Mouse (Mus musculus): Measurements from ENCODE around the gene Sgk1.

Gene Sgk1

GRCm38 (mm10) chr10:21882184-21883081 is at the start of gene Sgk1:
Gene Sgk1, plus strand, starts transcription at chr10:21882184.
- DNase-seq = peak; percentile 86

- no peak for DNase-seq
Measured at GRCm38 (mm10) chr10:21832282-21832681, 49.7 kb upstream of the Sgk1 start.

DNA sequence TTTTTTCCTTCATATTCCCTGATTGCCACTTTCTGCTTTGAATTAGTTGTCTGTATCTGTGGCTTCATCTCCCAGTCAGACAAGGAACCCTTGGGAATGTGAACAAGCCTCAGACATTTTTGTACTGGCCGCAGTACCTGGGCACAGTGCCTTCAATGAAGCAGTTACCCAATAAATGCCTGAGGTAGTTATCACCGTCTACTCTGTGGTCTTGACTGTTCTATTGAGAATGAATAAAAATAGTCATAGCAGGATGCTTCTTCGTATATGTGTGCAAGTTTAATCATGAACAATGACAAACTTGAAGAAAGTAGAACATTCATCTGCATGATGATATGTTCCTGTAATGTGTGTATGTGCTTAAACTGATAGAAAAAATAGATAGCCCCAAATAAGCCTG is 48.2 kb upstream of the Sgk1 start:
- no peak for DNase-seq

DNA sequence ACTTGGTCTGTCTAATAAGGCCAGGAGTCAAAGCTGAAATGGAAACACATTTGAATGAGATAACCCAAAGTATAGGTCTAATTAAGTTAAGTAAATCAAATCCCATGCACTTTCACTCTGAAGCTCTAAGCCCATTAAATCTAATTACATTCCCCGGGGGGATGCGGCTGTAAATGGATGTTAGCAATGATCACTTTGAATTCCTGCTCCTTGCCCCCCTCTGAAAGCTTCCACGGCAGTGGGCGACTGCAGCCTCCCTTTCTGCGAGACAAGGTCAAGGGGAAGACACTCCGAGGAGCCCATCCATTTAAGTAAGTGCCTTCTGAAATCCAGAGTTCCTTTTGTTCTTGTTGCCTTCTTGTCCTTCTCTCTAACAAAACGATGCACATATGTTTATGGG is 46.9 kb upstream of the Sgk1 start:
- DNase-seq = no peak

DNA sequence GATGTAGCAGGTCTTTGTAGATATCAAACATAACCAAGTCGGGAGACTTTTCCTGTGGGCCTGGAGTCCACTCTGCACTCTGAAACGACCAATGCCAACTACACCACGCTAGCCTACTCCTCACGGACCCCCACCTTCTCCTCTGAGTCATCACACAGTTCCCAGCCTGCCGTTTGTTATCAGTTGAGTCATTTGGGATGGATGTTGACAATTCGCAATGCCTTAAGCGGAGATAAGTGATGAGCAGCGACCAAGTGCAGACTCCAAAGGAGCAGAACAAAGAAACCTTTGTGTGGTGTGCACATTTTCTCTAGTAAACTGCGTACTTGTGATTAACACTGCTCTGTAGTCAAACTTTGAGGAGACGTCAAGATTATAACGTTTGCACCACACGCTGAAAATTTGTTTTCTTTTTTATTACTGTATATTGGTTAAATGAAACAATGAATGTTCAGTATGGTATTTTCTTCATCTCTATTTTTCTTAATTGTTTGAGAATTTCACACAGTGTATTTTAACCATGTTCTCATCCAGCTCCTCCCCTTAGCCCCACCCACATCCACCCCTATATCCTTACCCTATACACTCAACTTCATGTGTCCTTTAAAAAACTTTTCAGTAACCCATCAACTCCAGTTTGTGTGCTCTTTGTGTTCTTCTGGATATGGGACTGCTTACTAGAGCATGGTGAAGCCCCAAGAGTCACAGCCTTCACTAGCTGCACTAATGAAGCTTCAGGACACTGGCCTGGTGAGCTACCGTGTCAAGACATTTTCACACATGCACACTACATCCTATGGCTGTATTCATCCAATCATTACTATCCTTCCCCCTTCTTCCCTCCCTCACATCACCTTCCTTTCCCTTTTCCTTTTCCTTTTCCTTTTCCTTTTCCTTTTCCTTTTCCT is 42.5 kb upstream of the Sgk1 start:
- DNase-seq = no peak

GRCm38 (mm10) chr10:21843326-21843725 is 38.7 kb upstream of the Sgk1 start:
- no peak for DNase-seq

DNA sequence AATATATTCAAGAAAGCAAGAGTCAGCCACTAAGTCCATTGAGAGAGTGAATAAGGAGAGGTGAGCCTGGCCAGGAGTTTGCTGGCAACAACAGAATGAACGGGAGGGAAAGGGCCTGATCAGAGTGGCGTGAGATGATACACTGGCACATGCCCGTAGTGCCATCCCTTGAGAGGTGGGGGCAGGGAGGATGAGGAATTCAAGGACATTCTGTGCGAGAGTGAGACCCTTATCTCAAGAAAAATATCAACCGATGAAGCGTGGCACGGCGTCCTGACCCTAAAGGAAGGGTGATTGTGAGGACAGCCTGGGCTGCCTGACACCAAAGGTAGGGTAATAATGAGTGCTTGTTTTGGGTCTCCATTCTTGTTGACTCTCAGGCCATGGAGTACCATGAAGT is 38.1 kb upstream of the Sgk1 start:
- DNase-seq = no peak

GRCm38 (mm10) chr10:21844391-21844790 is 37.6 kb upstream of the Sgk1 start:
- no peak for DNase-seq

DNA sequence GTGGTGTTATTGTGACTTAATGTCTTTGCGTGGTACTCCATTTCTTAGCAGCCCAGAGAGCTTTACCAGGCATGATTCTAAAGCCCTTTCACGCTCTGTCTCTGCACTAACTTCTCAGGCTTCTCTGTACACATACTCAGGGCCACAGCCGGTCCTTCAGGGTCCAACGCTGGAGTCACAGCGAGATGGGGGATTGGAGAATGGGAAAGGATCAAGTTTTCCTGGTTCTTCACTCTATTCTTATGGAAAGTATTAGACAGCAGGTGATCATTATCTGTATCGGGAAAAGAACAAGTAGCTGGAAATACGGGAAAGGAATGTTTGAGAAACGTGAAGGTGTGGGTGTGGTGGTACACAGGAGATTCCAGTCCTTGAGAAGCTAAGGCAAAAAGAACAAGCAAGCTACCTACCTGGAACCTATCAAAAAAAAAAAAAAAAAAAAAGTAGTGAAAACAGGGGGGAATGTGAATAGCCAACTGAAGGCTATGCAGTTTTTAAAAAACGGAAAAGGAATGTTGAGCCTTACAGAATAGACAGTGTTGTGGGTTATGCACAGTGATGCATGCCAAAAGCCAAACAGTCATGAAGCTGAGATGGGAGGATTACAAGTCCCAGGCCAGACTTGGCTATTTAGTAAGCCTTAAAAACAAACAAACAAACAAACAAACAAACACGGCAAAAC is 36.2 kb upstream of the Sgk1 start:
- DNase-seq = no peak

DNA sequence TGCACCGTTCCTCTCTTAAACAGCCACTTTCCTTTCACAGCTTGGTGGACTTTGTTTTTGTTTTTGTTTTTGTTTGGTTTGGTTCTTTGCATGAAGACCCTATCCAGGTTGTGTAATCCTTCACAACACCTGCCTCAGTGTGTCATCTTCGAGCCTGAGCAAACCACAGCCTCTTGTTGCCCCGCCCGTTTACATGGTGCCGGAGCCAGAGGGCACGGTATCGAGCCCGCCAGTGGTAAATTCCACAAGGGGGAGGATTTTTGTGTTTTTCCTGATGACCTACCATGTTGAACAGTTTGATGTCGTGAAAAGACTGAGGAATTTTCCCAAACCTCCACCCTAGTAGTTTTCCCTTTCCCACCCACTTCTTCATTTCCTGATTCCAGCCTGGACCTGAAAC is 35.6 kb upstream of the Sgk1 start:
- no peak for DNase-seq

GRCm38 (mm10) chr10:21847026-21847820 is 34.8 kb upstream of the Sgk1 start:
- DNase-seq = no peak

GRCm38 (mm10) chr10:21847931-21848670 is 33.9 kb upstream of the Sgk1 start:
- no peak for DNase-seq

- DNase-seq = no peak
Measured at GRCm38 (mm10) chr10:21849251-21849650, 32.7 kb upstream of the Sgk1 start.

DNA sequence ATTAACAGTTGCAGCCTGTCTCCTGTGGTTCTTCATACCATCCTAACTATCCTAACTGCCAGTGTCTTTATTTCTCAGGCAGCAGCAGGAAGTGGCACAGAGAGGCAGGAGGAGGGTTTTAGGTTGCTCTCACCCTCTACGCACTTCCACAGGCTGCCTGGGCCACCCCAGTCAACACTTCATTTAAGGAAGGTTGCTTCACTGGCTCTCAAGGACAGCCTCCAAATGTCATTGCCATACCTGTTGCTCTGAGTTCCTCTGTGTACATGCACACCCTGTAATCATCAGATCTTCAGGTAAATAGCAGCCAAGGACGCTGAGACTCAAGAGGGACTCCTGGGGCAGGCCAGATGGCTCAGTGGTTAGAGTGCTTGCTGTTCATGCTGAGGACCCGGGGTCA is 31.7 kb upstream of the Sgk1 start:
- no peak for DNase-seq

GRCm38 (mm10) chr10:21853122-21853521 is 28.9 kb upstream of the Sgk1 start:
- no peak for DNase-seq

DNA sequence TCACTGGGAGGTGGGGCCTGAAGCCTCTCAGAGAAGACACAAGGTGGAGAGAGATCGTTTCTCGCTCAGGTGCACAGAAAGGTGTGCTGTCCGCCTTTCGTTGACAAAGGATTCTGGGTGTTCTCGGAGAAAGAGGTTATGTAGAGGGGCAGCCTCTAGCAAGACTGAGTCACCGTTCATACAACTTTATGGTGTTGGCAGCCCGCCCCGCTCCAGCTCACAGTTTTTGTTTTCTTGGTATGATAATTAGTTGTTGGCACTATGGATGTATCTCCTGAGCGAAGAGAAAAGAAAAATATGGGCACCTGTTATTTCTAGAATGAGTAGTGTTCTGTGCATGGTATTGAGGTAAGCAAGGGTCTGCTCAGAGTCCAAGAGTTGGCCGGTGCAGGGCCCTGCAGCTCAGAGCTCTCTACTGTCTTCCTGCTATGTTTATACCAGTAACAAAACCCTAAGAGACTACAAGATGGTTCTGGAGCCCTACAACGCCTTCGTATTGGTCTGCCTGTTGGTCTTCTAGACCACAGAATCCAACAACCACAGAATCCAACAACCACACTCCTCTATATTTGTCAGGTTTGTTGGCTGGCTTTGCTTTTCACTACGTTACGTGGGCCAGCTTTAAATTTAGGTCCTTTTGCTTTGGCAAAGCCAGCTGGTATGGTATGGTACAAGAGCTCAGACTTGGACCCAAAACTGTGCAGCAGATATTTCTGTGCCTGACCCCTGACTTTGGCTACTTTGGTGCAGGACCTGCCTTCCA is 28.2 kb upstream of the Sgk1 start:
- no peak for DNase-seq

GRCm38 (mm10) chr10:21855338-21855737 is 26.6 kb upstream of the Sgk1 start:
- DNase-seq = no peak

DNA sequence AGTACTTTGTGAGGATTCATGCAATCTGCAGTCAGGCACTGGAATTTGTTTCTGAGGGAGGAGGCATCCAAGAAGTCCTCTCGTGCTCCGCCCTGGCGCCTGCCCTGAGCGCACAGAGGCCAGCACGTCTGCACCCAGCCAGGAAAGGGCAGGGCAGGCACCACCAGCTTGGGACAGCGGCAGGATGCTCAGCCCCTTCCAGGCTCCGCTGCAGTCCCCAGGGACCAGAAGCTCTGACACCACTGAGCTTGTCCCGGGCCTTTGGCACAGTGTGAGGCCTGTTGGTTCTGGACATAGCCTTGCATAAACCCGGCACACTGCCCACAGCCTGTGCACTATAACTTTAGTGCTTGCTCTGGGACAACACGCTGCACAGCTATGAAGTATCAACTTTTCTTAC is 24.3 kb upstream of the Sgk1 start:
- DNase-seq = no peak

DNA sequence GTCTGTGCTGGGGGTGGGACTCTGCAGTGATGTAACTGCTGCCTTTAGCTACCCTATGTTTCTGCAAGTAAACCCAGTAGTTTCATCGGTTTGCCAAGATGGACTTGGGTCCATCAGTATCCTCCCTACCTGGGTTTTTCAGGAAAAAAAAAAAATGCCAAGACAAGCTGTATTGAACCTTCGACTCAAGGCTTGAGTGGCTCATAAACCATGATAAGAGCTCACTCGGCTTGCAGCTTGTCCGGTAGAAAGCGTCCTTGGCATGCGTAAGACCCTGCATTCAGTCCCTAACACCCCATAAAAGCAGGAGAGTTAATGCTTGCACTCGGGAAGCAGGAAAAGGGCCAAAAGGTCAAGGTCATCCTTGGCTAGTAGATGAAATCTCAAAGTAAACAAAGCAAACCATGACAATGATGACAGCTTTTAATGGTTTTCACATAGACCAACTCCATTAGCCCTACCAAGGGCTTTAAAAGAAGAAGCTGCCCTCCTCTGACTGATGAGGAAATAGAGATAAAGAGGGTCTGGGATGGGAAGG is 23.5 kb upstream of the Sgk1 start:
- DNase-seq = no peak

- DNase-seq = peak in 1 of 2 experiments; percentile 37
Measured at GRCm38 (mm10) chr10:21866504-21866903, 15.5 kb upstream of the Sgk1 start.

GRCm38 (mm10) chr10:21868221-21868620 is 13.8 kb upstream of the Sgk1 start:
- DNase-seq = no peak
